Mouse (Mus musculus) ES-Bruce4 (cell line): Measurements from ENCODE around the gene Unc5a.

ENCODE experiments used
- EP300 ChIP-seq: IDR thresholded peaks from 2 replicates; pipeline ENCODE4 v1.6.1; 2011; ENCODE audit warnings: low read depth, low read length; ENCODE audit not compliant: insufficient read depth
- POLR2A ChIP-seq: IDR thresholded peaks from one replicate; pipeline ENCODE4 v1.8.1; 2011; ENCODE audit warnings: low read length; ENCODE audit not compliant: insufficient read depth

DNA sequence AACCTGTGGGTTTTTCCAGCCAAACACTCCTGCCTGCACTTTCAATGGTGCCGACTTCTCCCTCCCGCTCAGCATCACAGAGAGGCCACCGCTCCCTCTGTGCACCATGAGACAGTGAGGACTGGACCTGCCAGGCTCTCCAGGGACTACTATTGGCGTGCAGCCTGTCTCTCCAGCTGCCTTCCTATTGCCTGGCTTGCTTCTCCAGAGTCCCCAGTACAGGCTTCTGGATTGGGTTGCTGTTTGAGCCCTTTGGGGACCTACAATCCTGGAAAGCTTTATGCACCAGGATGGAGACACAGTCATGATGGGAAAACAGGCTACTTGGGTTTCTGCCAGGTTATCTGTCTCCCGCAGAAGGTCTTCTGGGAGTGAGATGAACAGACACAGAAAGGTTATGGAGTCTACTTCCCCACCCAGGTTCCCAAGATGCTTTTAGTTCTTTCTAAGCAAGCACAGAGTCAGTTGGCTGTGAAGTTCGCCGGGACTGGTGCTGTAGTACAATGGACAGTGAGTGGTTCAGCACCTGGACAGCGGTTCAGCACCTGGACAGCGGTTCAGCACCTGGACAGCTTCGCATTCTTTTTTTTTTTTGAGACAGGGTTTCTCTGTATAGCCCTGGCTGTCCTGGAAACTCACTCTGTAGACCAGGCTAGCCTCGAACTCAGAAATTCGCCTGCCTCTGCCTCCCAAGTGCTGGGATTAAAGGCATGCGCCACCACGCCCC is 21.5 kb downstream of the Unc5a start:
- TF ChIP-seq POLR2A: no peak
- peak; percentile 45; the same call in 1 of the 2 replicates for TF ChIP-seq EP300
